Comparison of ENCODE assay signal across 9 mouse cellular contexts in the genomic region with DNA sequence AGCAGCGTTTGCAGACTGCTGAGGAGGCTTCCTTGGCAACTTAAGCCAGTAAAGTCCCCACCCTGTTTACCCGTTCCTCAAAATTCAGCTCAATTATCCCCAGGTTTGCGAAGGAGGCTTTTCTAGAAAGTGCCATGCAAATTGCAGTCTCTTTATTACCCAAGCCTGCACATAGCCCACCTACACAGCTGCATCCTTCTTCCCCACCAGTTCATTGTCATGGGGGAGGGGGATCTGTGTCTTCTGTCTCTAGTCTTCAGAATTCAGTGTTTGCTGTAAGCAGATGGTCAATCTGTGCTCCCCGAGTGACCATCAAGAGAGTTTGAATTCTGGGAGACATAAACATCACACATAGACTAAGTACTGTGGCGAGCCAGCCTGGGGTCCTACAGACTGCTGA. TPM values are rescaled to one million over a fixed set of nuclear protein-coding genes. Genes with fewer than 3 reads are reported as not detected.
DNase-seq lines count a peak whose midpoint lies in the region; ATAC-seq and TF ChIP-seq lines count a peak whose summit lies in the region.
"Had no signal": no experiment of that assay in that cellular context is flagged by ENCODE, and none has a peak within 500 bp of the region (broad histone marks: within the 10 kb centered on the region; RNA-seq: fewer than 3 reads in every experiment).

No protein-coding gene starts in this region.

- peaks cover 10% of the 10 kb centered on the region; the same call in 1 of the 2 replicates for H3K4me1 ChIP-seq in kidney, embryonic 16.5 days (ENCODE audit: insufficient read depth, low read length)
- H3K4me1 ChIP-seq in embryonic facial prominence, embryonic 13.5 days: peaks cover 18% of the 10 kb centered on the region
- H3K4me1 ChIP-seq in intestine, postnatal 0 days (replicated peaks; ENCODE audit: control insufficient read depth, insufficient read depth, low read length): peaks cover 8% of the 10 kb centered on the region; the same call in 1 of the 2 replicates
- peaks cover 9% of the 10 kb centered on the region; the same call in 1 of the 2 replicates for H3K4me1 ChIP-seq in neural tube, embryonic 11.5 days (ENCODE audit: control insufficient read depth, insufficient read depth, low read length)

- peaks cover 33% of the 10 kb centered on the region for H3K36me3 ChIP-seq in kidney, embryonic 16.5 days (ENCODE audit: insufficient read depth, low read length)
- H3K36me3 ChIP-seq in embryonic facial prominence, embryonic 13.5 days: peaks cover 40% of the 10 kb centered on the region
- peaks cover 24% of the 10 kb centered on the region for H3K36me3 ChIP-seq in intestine, postnatal 0 days (ENCODE audit: control insufficient read depth, insufficient read depth)
- 0 out of 2 replicates have a peak, but pooled peaks cover 2% of the 10 kb centered on the region for H3K36me3 ChIP-seq in neural tube, embryonic 11.5 days (ENCODE audit: control insufficient read depth, insufficient read depth, low read length)

- 11% methylated on average over 5 of the region's 5 CpGs for WGBS in kidney, embryonic 16.5 days
- 23% methylated on average over 5 of the region's 5 CpGs for WGBS in embryonic facial prominence, embryonic 13.5 days
- 15% methylated on average over 5 of the region's 5 CpGs for WGBS in intestine, postnatal 0 days
- 22% methylated on average over 5 of the region's 5 CpGs for WGBS in neural tube, embryonic 11.5 days

- no peaks in the 10 kb centered on the region for H3K27me3 ChIP-seq in kidney, embryonic 16.5 days (ENCODE audit: insufficient read depth, low read length)
- no peaks in the 10 kb centered on the region for H3K27me3 ChIP-seq in embryonic facial prominence, embryonic 13.5 days
- H3K27me3 ChIP-seq in intestine, postnatal 0 days (replicated peaks; ENCODE audit: control insufficient read depth, insufficient read depth, low read length): no peaks in the 10 kb centered on the region
- no peaks in the 10 kb centered on the region for H3K27me3 ChIP-seq in neural tube, embryonic 11.5 days (ENCODE audit: control insufficient read depth, insufficient read depth, low read length)

- peak overlapping the region; percentile 74 for H3K4me2 ChIP-seq in kidney, embryonic 16.5 days (replicated peaks; ENCODE audit: low read depth, low read length)
- peak overlapping the region; percentile 71 for H3K4me2 ChIP-seq in embryonic facial prominence, embryonic 13.5 days
- H3K4me2 ChIP-seq in intestine, postnatal 0 days (replicated peaks; ENCODE audit: low read depth): peak overlapping the region; percentile 90
- peak overlapping the region; percentile 88 for H3K4me2 ChIP-seq in neural tube, embryonic 11.5 days (ENCODE audit: low read depth)

- DNase-seq in kidney, postnatal 4 days: no peak
- peak; percentile 15 for DNase-seq in neural tube, embryonic 11.5 days (ENCODE audit: low spot score)
- no peak for DNase-seq in frontal cortex, postnatal 14 days (ENCODE audit: low spot score in 2 of 2)
- DNase-seq in layer of hippocampus, adult 9-11 months: no peak
- no peak for DNase-seq in lung, postnatal 10 days
- DNase-seq: cerebellum, adult 9-10 months had no signal

- peak overlapping the region; percentile 65 for H3K4me3 ChIP-seq in kidney, embryonic 16.5 days (ENCODE audit: low read length)
- H3K4me3 ChIP-seq in embryonic facial prominence, embryonic 13.5 days: peak overlapping the region; percentile 59
- peak overlapping the region; percentile 49 for H3K4me3 ChIP-seq in intestine, postnatal 0 days (ENCODE audit: low read depth, low read length)
- H3K4me3 ChIP-seq in neural tube, embryonic 11.5 days (ENCODE audit: low read depth, low read length): peak overlapping the region; percentile 50

- no peaks in the 10 kb centered on the region for H3K9me3 ChIP-seq in kidney, embryonic 16.5 days (ENCODE audit: low read length)
- no peaks in the 10 kb centered on the region for H3K9me3 ChIP-seq in embryonic facial prominence, embryonic 13.5 days
- no peaks in the 10 kb centered on the region for H3K9me3 ChIP-seq in intestine, postnatal 0 days (ENCODE audit: control insufficient read depth)
- H3K9me3 ChIP-seq in neural tube, embryonic 11.5 days (ENCODE audit: control insufficient read depth, low read length): no peaks in the 10 kb centered on the region

- H3K9ac ChIP-seq in kidney, embryonic 16.5 days (replicated peaks; ENCODE audit: low read length): peak overlapping the region; percentile 82
- peak overlapping the region; percentile 89 for H3K9ac ChIP-seq in embryonic facial prominence, embryonic 13.5 days
- H3K9ac ChIP-seq in intestine, postnatal 0 days (ENCODE audit: low read depth, low read length): peak overlapping the region; percentile 63; the same call in 1 of the 2 replicates
- peak overlapping the region; percentile 92 for H3K9ac ChIP-seq in neural tube, embryonic 11.5 days (ENCODE audit: low read length)

- ATAC-seq in kidney, embryonic 16.5 days (ENCODE audit: low FRiP score, low TSS enrichment): no peak
- ATAC-seq in embryonic facial prominence, embryonic 13.5 days (ENCODE audit: insufficient number of reproducible peaks, insufficient read depth, low FRiP score, low TSS enrichment, low read depth): no peak
- ATAC-seq in intestine, postnatal 0 days: no peak
- no peak for ATAC-seq in neural tube, embryonic 11.5 days (ENCODE audit: insufficient read depth, low FRiP score, low TSS enrichment)

- TF ChIP-seq CTCF in intestine, postnatal 0 days (IDR thresholded peaks at IDR 0.05; ENCODE audit: low read depth): no peak

- peak overlapping the region; percentile 78; the same call in 1 of the 2 replicates for H3K27ac ChIP-seq in kidney, embryonic 16.5 days (ENCODE audit: low read length)
- H3K27ac ChIP-seq in embryonic facial prominence, embryonic 13.5 days: peak overlapping the region; percentile 93
- H3K27ac ChIP-seq in intestine, postnatal 0 days (ENCODE audit: low read depth, low read length): no peak overlapping the region
- H3K27ac ChIP-seq in neural tube, embryonic 11.5 days (ENCODE audit: low read depth, low read length): no peak overlapping the region

RNA-seq across cellular contexts. Expression of gene Tmem98, which starts 1.2 kb away (rescaled TPM):
- 113 and 119 TPM in 2 replicates for polyA plus RNA-seq in kidney, embryonic 16.5 days (2015; fragmentation: Nextera tagmentation; extraction: Ambion mirVana)
- polyA plus RNA-seq in embryonic facial prominence, embryonic 13.5 days (2015; fragmentation: Nextera tagmentation; extraction: Ambion mirVana): 106 and 107 TPM in 2 replicates
- polyA plus RNA-seq in intestine, postnatal 0 days (2015; fragmentation: Nextera tagmentation; extraction: Ambion mirVana): 148 and 156 TPM in 2 replicates
- 76.3 and 84.4 TPM in 2 replicates for polyA plus RNA-seq in neural tube, embryonic 11.5 days (2014; fragmentation: Nextera tagmentation; extraction: Ambion mirVana)

RNA-seq across cellular contexts. Expression of gene Myo1d, which starts 31.3 kb away (rescaled TPM):
- 15.8 and 19.1 TPM in 2 replicates for polyA plus RNA-seq in kidney, embryonic 16.5 days (2015; fragmentation: Nextera tagmentation; extraction: Ambion mirVana)
- 7.7 and 12.5 TPM in 2 replicates for polyA plus RNA-seq in embryonic facial prominence, embryonic 13.5 days (2015; fragmentation: Nextera tagmentation; extraction: Ambion mirVana)
- polyA plus RNA-seq in intestine, postnatal 0 days (2015; fragmentation: Nextera tagmentation; extraction: Ambion mirVana): 57.2 and 64.1 TPM in 2 replicates
- 2.8 and 2.9 TPM in 2 replicates for polyA plus RNA-seq in neural tube, embryonic 11.5 days (2014; fragmentation: Nextera tagmentation; extraction: Ambion mirVana)

RNA-seq across cellular contexts. Expression of gene Spaca3, which starts 47.0 kb away (rescaled TPM):
- not detected in 2 replicates for polyA plus RNA-seq in kidney, embryonic 16.5 days (2015; fragmentation: Nextera tagmentation; extraction: Ambion mirVana)
- not detected in 2 replicates for polyA plus RNA-seq in embryonic facial prominence, embryonic 13.5 days (2015; fragmentation: Nextera tagmentation; extraction: Ambion mirVana)
- polyA plus RNA-seq in intestine, postnatal 0 days (2015; fragmentation: Nextera tagmentation; extraction: Ambion mirVana): not detected in 2 replicates
- not detected in 2 replicates for polyA plus RNA-seq in neural tube, embryonic 11.5 days (2014; fragmentation: Nextera tagmentation; extraction: Ambion mirVana)

Comparison
In these comparisons a context has a peak if more than half of its experiments do, and no peak if none do; other contexts are left out.
1. H3K27ac ChIP-seq: peak in kidney, embryonic 16.5 days (single experiment) and embryonic facial prominence, embryonic 13.5 days (single experiment); none in intestine, postnatal 0 days (single experiment) and neural tube, embryonic 11.5 days (single experiment).
2. Peak in every context shown above with its lines, with median percentiles within 50 percentile points of each other: H3K4me2 ChIP-seq, H3K4me3 ChIP-seq and H3K9ac ChIP-seq.